Mouse (Mus musculus): ENCODE data around the gene Hba-x. TPM values are rescaled to one million over a fixed set of nuclear protein-coding genes. Genes with fewer than 3 reads are reported as not detected.
"Not testable (repeated sequence)": the region's sequence is repeated elsewhere in the genome, so short reads cannot be mapped to it uniquely, and the experiment has no call there.

Hba-x gene
- total RNA-seq, 2 experiments from 2014 or later: not detected

- intact Hi-C loops (cut with DNase I): no loop called here
- no peak for DNase-seq
These were observed 29.1 kb upstream of the Hba-x start for GRCm38 (mm10) chr11:32247068-32247467.

DNA sequence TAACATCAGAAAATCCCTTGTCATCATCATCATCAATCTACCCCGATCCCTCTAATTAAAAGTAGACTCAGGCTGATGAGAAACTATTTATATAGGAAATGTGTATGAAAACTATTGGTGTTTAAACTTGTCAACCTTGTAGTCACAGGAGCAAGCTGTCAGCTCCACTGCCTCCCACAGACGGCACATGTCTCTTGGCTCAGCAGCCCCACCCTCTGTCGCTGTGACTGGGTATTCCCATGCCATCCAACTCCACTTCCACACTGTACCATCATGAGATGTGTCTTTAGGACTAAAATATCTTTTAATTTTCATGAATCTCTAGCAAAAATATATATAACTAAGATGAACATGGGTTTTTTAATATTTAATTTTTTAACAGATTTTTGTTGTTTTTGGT lies 27.9 kb upstream of the Hba-x start:
- intact Hi-C loops (cut with DNase I): no loop called here
- DNase-seq: no peak

DNA sequence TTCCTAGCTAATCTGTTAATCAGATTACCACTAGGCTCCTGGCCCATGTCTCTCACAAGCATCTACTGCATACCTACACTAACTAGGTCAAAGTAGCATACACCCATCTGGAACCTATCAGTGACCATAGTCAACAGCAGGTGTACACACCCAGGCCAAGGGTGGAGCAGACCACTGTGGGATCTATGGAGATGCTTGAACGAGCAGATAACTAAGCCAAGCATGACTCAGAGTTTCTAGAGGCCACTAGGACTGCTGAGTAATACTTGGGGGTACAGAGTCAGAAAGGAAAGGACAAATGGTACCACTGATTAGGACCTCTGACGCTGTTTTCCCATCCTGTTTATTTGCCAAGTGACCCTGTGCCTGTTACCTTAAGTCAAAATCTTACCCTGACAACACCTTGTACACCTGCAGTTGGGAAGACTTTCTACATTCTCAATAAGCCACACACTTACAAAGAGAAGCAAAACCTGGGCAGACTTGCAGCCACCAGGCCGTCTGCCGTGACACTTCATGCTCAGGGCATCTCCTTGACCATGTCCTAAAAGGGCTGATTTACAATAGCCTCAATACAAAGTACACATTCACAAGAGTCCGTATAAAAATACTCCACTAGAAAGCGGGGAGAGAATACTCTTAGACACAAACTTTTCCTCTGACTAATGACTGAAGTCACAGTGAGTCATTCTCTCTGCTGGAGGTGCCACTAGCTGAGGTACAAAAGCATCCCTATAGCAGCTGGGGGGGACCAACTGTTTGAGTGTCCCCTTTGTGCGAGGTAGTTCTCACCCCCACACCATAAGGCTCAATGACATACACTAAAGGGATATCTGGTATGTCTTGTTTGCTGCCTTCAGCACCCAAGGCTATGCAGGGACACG lies 25.1 kb upstream of the Hba-x start:
- DNase-seq: no peak
- intact Hi-C loops (cut with DNase I): no loop called here

DNA sequence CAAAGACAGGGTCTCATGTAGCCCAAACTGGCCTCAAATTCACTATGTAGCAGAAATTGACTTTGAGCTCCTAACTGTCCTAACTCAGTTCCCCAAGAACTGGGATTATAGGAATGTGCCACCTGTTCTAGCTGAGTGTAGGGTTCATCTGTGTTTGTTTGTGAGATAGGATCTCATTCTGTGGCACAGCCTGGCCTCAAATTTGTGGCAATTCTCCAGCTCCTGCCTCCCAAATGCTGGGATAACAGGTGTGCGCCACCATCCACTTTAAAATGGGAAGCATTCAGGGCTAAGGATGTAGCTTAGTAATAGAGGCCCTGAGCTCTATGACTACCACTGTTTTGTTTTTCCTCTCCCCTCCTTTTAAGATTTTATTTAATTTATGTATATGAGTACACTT lies 23.1 kb upstream of the Hba-x start:
- intact Hi-C loops (cut with DNase I): no loop called here

DNA sequence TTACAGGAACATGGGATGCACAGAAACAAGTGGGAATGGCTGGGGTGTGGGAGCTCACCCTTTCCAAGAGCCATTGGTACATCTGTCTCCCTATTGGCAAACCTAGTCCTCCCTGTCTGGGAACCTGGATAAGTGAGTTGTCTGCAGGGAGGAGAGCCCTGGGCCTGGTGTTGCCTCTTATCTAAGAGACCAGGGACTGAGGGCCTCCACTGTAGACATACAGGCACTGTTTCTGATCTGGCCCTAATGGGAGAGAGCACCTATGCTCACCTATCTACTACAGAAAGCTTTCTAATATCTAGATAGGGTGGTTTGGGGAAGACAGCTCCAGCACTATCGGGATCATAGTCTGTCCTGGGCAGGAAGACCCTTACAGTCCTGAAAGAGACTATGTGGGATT lies 20.1 kb upstream of the Hba-x start:
- no peak for DNase-seq
- intact Hi-C loops (cut with DNase I): no loop called here

More for the DNA sequence above, 23.1 kb upstream of the Hba-x start:
- DNase-seq: no peak

- no peak for DNase-seq
- intact Hi-C loops (cut with DNase I): no loop called here
These were observed 19.6 kb upstream of the Hba-x start for GRCm38 (mm10) chr11:32256566-32256965.

- DNase-seq: no peak
- intact Hi-C loops (cut with DNase I): no loop called here
These were observed 13.4 kb upstream of the Hba-x start for GRCm38 (mm10) chr11:32262674-32263415.

- DNase-seq: no peak
- intact Hi-C loops (cut with DNase I): no loop called here
These were observed 11.0 kb upstream of the Hba-x start for GRCm38 (mm10) chr11:32265117-32265738.

GRCm38 (mm10) chr11:32266194-32266593 lies 10.0 kb upstream of the Hba-x start:
- intact Hi-C loops (cut with DNase I): no loop called here
- DNase-seq: no peak

GRCm38 (mm10) chr11:32266776-32267175 lies 9.4 kb upstream of the Hba-x start:
- DNase-seq: no peak
- intact Hi-C loops (cut with DNase I): no loop called here

GRCm38 (mm10) chr11:32267188-32267884 lies 8.9 kb upstream of the Hba-x start, which contains the start of gene Nprl3:
Gene Nprl3 (minus strand): TSS chr11:32267707.
- DNase-seq: peak; percentile 97 to 98
- intact Hi-C loops (cut with DNase I): no loop called here

- intact Hi-C loops (cut with DNase I): no loop called here
- no peak for DNase-seq
These were observed 8.2 kb upstream of the Hba-x start for GRCm38 (mm10) chr11:32267964-32268363.

DNA sequence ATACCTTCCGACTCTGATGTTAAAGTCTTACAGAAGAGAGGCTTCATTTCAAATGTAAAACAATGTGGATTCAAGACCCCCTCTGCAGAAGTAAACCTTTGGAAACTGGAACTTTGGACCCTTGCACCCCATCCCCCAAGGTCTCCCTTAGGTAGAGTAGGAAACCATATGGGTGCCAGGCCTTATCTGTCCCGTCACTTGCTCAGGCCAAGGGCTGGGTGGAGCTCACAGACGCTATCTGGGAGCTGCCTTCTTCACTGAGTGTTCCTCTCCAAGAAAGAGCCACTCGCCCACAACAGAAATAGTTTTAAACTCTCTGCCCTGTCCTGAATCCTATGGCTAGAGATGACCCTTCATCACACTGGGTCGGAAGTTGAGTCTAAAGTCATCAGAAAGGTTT lies 7.2 kb upstream of the Hba-x start:
- intact Hi-C loops (cut with DNase I): no loop called here
- DNase-seq: no peak

- no peak for DNase-seq
- intact Hi-C loops (cut with DNase I): no loop called here
These were observed 5.0 kb upstream of the Hba-x start for GRCm38 (mm10) chr11:32271178-32271577.

DNA sequence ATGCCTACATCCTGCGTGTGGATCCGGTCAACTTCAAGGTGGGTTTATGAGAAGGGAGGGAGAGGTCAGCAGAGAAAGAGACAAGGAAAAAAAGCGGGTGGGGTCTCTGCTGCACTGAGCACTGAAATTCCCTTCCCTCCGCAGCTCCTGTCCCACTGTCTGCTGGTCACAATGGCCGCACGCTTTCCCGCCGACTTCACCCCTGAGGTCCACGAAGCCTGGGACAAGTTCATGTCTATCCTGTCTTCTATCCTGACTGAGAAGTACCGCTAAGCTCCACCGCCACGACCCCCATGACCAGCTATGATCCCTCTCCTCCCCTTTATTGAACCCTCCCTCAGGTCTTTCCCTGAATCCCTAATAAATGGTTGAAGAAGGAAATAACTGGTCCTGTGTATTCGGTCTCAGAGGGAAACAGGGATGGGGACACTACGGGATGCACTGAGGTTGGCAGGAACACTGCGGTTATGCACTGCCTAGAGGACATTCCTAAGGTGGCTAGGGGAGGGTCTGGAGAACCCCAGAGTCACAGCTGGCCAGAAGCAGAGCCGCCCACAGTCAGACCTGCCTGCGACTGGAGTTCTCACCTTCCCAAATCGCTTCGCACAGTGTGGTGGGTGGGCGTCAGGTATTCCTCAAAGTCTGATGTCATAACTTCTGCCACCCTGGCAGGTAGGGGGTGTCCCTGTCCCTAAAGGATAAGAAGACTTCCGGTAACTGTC lies 1.7 kb downstream of the Hba-x start:
- no peak for DNase-seq
- intact Hi-C loops (cut with DNase I): no loop called here

DNA sequence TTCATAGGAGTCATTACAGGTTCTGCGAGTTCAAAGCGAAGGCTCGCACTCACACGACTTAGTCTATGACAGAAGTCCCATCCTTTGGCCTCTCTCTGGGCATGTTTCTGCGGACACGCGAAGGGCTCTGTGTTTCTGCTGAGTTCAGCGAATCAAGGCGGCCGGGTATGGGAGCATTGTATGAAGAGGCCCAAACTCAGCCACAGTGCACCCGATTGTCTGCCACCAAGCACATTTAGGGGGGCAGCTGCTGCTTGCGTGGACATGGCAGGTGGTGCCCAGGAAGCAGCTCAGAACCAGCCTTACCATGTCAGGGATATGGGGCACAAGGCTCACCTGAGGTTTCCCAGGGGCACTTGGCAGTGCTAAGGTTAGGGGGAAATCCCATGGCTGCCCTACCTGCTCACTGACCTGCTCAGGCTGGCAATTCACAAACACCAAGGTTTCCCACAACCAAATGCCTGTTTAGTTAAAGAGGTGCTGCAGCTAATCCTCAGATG lies 2.3 kb downstream of the Hba-x start:
- intact Hi-C loops (cut with DNase I): no loop called here
- no peak for DNase-seq

DNA sequence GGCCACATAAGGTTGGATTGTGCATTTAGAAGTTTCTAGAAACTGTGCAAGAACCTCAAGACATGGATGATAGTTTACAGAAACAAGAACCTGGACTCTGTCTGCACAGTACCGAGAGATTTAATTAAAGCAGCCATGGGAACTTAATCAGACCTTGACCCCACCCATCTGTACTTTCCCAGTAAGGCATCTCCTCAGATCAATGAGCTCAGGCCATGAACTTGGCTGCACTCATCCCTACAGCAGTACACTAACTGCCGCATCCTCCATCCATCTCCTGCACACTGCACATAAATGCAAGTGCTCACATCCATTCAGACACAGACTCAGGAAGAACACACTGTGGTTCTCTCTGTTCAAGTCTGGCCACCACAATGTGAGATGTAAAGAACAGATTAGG lies 4.4 kb downstream of the Hba-x start:
- intact Hi-C loops (cut with DNase I): no loop called here
- no peak for DNase-seq

- intact Hi-C loops (cut with DNase I): no loop called here
These were observed 5.4 kb downstream of the Hba-x start for GRCm38 (mm10) chr11:32281416-32282144.

DNA sequence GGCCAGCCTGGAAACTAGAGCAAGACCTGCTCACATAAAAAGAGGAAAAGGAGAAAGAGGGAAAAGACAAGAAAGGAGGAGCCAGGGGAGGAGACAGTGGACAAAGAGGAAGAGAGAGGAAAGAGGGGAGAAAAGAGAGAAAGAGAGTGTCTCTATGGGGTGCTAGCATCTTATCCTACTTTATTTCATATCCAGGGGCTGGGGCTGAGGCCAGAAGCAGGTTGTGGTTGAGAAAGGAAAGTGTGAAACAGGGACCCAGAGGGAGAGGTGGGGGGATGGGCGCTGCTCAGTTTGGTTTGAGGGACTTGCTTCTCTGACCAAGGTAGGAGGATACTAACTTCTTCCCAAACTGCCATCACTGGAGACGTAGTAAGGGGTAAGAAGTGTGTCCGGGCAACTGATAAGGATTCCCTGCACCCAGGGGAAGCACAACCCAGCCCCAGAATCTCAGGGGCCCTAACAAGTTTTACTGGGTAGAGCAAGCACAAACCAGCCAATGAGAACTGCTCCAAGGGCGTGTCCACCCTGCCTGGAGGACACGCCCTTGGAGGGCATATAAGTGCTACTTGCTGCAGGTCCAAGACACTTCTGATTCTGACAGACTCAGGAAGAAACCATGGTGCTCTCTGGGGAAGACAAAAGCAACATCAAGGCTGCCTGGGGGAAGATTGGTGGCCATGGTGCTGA lies 7.0 kb downstream of the Hba-x start, which contains the start of gene Hba-a1:
Gene Hba-a1 (plus strand): TSS at position 421 of the 687 bp plus-strand sequence.
- intact Hi-C loops (cut with DNase I): not testable (repeated sequence)

More at GRCm38 (mm10) chr11:32281416-32282144, 5.4 kb downstream of the Hba-x start:
- DNase-seq: no peak

More for the DNA sequence above, 7.0 kb downstream of the Hba-x start, which contains the start of gene Hba-a1:
- DNase-seq: not testable (repeated sequence)
